Mouse (Mus musculus): ENCODE results near the gene Vmn1r19. TPM values are rescaled to one million over a fixed set of nuclear protein-coding genes. Genes with fewer than 3 reads are reported as not detected.
"Not testable (repeated sequence)": the region's sequence is repeated elsewhere in the genome, so short reads cannot be mapped to it uniquely, and the experiment has no call there.

Vmn1r19 gene
- not detected in 2 replicates for total RNA-seq (2012; rRNA removed)
- total RNA-seq (2014; rRNA removed): not detected in 2 replicates
- polyA plus RNA-seq (2012; ENCODE audit: insufficient read length, low read depth): not detected in 2 replicates

DNA sequence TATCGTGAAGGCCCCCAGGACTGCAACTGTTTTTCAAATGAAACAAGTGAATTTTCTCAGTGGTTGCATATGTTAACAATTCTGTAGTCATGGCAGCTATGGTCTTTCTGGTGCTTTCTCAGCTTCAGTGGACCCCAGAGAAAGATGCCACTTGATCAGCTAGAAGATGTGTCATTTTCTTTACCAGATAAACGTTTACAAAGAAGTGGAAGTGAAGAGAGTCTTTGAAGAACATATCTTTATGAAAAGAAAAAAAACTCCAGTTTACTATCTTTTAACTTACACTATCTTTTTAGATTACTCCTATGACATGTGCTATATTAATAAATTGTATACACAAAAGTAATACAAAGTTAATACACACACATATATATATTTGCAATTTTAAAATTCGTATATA lies at the start of gene Vmn1r19:
TSS of gene Vmn1r19 (plus strand) at position 301 of the 400 bp plus-strand sequence.
- dilution Hi-C loops (cut with MboI; ENCODE audit: extremely low pct_ligation_motif_present, extremely low pct_unique_long_range_greater_than_20kb, low sequenced_read_pairs); H3K27me3 ChIP-seq (replicated peaks); H3K4me3 ChIP-seq (replicated peaks in 1 of 3; ENCODE audit: low read depth in 2 of 3, low read length in 2 of 3, poor library complexity in 1 of 3); H3K79me2 ChIP-seq (replicated peaks; ENCODE audit: control insufficient read depth, extremely low read depth, insufficient read depth, poor library complexity, severe bottlenecking); H3K36me3 ChIP-seq (replicated peaks in 1 of 2; ENCODE audit: control insufficient read depth in 1 of 2, insufficient read depth in 1 of 2, low read length in 1 of 2); H3K4me1 ChIP-seq (ENCODE audit: control insufficient read depth in 1 of 2, insufficient read depth in 2 of 2); H3K4me2 ChIP-seq (ENCODE audit: insufficient read depth, low read depth, poor library complexity, severe bottlenecking); H3K9ac ChIP-seq (ENCODE audit: insufficient read depth, low read depth); H3K9me3 ChIP-seq (replicated peaks; ENCODE audit: low read length); DNase-seq (ENCODE audit: extremely low read depth); H3K27ac ChIP-seq (ENCODE audit: insufficient read depth, low read depth): not testable (repeated sequence)
- in situ Hi-C loops (cut with MboI; ENCODE audit: low pct_ligation_motif_present, low pct_unique_long_range_greater_than_20kb, low sequenced_read_pairs): loop anchor here (25.0 kb wide), 1 partner anchor 159 kb away; no protein-coding TSS in a partner anchor

DNA sequence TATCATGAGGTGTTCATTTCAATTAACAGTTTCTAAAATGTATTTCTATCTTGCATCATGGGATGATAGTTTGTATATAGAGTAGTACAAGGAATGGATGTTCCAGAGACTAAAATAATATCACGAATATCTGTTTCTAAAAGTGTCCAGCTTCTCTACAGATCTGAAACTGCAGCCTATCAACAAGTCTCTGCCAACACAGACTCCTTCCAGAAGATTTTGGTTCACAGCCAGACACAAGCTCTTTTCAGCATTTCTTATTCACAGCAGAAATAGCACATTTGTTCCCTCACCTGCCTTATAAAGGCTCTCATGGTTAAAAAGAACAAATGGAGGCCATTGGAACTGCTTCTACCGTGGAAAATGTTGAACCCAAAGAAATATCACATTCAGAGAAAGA lies 46.7 kb upstream of the Vmn1r19 start:
- Histone ChIP-seq H3K9me3 (replicated peaks; ENCODE audit: low read length) (no peaks in the 10 kb centered on the region), H3K4me3 (replicated peaks in 1 of 3; ENCODE audit: low read depth in 2 of 3, low read length in 2 of 3, poor library complexity in 1 of 3) (no peak overlapping the region), H3K4me2 (ENCODE audit: insufficient read depth, low read depth, poor library complexity, severe bottlenecking) (no peak overlapping the region), H3K4me1 (ENCODE audit: control insufficient read depth in 1 of 2, insufficient read depth in 2 of 2) (no peaks in the 10 kb centered on the region), H3K27me3 (replicated peaks) (no peaks in the 10 kb centered on the region), H3K36me3 (replicated peaks in 1 of 2; ENCODE audit: control insufficient read depth in 1 of 2, insufficient read depth in 1 of 2, low read length in 1 of 2) (no peaks in the 10 kb centered on the region), H3K79me2 (replicated peaks; ENCODE audit: control insufficient read depth, extremely low read depth, insufficient read depth, poor library complexity, severe bottlenecking) (no peaks in the 10 kb centered on the region), H3K9ac (ENCODE audit: insufficient read depth, low read depth) (no peak overlapping the region), H3K27ac (ENCODE audit: insufficient read depth, low read depth) (no peak overlapping the region)
- no peak for DNase-seq (ENCODE audit: extremely low read depth)
- dilution Hi-C loops (cut with MboI; ENCODE audit: extremely low pct_ligation_motif_present, extremely low pct_unique_long_range_greater_than_20kb, low sequenced_read_pairs) (no loop called here), in situ Hi-C loops (cut with MboI; ENCODE audit: low pct_ligation_motif_present, low pct_unique_long_range_greater_than_20kb, low sequenced_read_pairs) (no loop called here)
- no peak for TF ChIP-seq POLR2AphosphoS2 (IDR thresholded peaks at IDR 0.05; ENCODE audit: low read depth, low read length)

DNA sequence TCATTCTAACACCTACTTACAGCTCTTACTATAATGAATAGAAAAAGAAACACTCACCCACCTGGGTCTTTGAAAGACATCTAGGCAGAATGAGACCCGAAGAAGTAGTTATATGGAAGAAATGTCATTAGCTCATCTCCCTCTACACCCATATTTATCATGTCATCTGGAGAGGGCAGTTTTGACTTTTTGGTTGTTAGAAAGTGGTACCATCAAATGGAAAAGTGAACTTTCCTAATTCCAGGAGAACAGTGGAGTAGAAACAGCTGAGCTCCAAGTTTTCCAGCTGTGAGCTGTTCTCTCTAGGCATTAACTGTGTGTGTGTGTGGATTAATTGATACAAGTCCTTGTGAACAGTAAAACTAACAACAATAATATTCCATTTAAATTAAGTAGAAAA lies 40.0 kb upstream of the Vmn1r19 start, which contains the start of gene Vmn1r17:
TSS of gene Vmn1r17 (minus strand) at position 101 of the 400 bp plus-strand sequence.
- DNase-seq (ENCODE audit: extremely low read depth): no peak
- TF ChIP-seq ZKSCAN1 (IDR thresholded peaks at IDR 0.05; ENCODE audit: borderline replicate concordance, low read depth, low read length) (no peak), MXI1 (IDR thresholded peaks at IDR 0.05; ENCODE audit: low read depth, low read length) (no peak), JUND (conservative IDR thresholded peaks at IDR 0.05; ENCODE audit: low read depth, low read length) (no peak), EP300 (IDR thresholded peaks at IDR 0.05; ENCODE audit: low read length) (no peak), RCOR1 (conservative IDR thresholded peaks at IDR 0.05; ENCODE audit: low read depth, low read length) (no peak), ZC3H11A (IDR thresholded peaks at IDR 0.05; ENCODE audit: low read depth, low read length) (no peak), MAFK (IDR thresholded peaks at IDR 0.05; ENCODE audit: insufficient replicate concordance, low read length) (no peak), RAD21 (IDR thresholded peaks at IDR 0.05; ENCODE audit: low read depth, low read length) (no peak), CTCF (conservative IDR thresholded peaks at IDR 0.05 in 1 of 2, IDR thresholded peaks at IDR 0.05 in 1 of 2; ENCODE audit: low read depth in 2 of 2, low read length in 2 of 2) (no peak), POLR2A (IDR thresholded peaks at IDR 0.05; ENCODE audit: low read depth, low read length) (no peak), MAX (IDR thresholded peaks at IDR 0.05; ENCODE audit: low read length) (no peak), GABPA (IDR thresholded peaks at IDR 0.05; ENCODE audit: insufficient replicate concordance, low read depth, low read length) (no peak), ELF1 (IDR thresholded peaks at IDR 0.05; ENCODE audit: low read depth, low read length) (no peak), ZMIZ1 (IDR thresholded peaks at IDR 0.05; ENCODE audit: low read depth, low read length) (no peak), TCF12 (IDR thresholded peaks at IDR 0.05; ENCODE audit: low read depth, low read length) (no peak), POLR2AphosphoS2 (IDR thresholded peaks at IDR 0.05; ENCODE audit: low read depth, low read length) (no peak), JUN (IDR thresholded peaks at IDR 0.05; ENCODE audit: insufficient read depth, low read depth, low read length) (no peak), NELFE (IDR thresholded peaks at IDR 0.05; ENCODE audit: low read depth, low read length) (no peak), CHD1 (IDR thresholded peaks at IDR 0.05; ENCODE audit: low read depth, low read length) (no peak), IRF4 (IDR thresholded peaks at IDR 0.05; ENCODE audit: low read depth, low read length) (no peak)
- in situ Hi-C loops (cut with MboI; ENCODE audit: low pct_ligation_motif_present, low pct_unique_long_range_greater_than_20kb, low sequenced_read_pairs): no loop called here

DNA sequence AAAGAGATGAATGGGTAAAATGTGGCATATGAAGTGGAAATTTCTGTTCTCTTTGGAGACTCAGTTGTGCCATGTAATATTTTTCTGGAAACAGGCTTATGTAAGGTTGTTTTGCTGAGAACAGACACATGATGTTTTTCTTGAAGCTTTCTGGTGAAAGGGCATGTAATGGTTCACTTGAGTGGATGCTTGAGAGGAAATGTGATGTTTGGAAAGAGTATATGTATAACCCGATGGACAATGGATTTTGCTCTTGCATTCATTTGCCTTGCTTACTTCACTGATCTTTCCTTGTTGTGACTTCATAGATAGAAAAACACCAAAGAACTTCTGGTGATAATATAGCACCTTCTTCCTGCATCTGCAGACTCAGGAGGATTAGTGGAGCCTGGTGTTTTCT lies 37.7 kb upstream of the Vmn1r19 start:
- H3K36me3 ChIP-seq (replicated peaks in 1 of 2; ENCODE audit: control insufficient read depth in 1 of 2, insufficient read depth in 1 of 2, low read length in 1 of 2); H3K4me2 ChIP-seq (ENCODE audit: insufficient read depth, low read depth, poor library complexity, severe bottlenecking); dilution Hi-C loops (cut with MboI; ENCODE audit: extremely low pct_ligation_motif_present, extremely low pct_unique_long_range_greater_than_20kb, low sequenced_read_pairs); H3K9me3 ChIP-seq (replicated peaks; ENCODE audit: low read length); H3K27ac ChIP-seq (ENCODE audit: insufficient read depth, low read depth); in situ Hi-C loops (cut with MboI; ENCODE audit: low pct_ligation_motif_present, low pct_unique_long_range_greater_than_20kb, low sequenced_read_pairs); DNase-seq (ENCODE audit: extremely low read depth); H3K79me2 ChIP-seq (replicated peaks; ENCODE audit: control insufficient read depth, extremely low read depth, insufficient read depth, poor library complexity, severe bottlenecking); H3K4me3 ChIP-seq (replicated peaks in 1 of 3; ENCODE audit: low read depth in 2 of 3, low read length in 2 of 3, poor library complexity in 1 of 3); H3K27me3 ChIP-seq (replicated peaks); H3K4me1 ChIP-seq (ENCODE audit: control insufficient read depth in 1 of 2, insufficient read depth in 2 of 2); H3K9ac ChIP-seq (ENCODE audit: insufficient read depth, low read depth): not testable (repeated sequence)

More for the DNA sequence above, 40.0 kb upstream of the Vmn1r19 start, which contains the start of gene Vmn1r17:
- dilution Hi-C loops (cut with MboI; ENCODE audit: extremely low pct_ligation_motif_present, extremely low pct_unique_long_range_greater_than_20kb, low sequenced_read_pairs): no loop called here
- Histone ChIP-seq H3K4me1 (ENCODE audit: control insufficient read depth in 1 of 2, insufficient read depth in 2 of 2) (no peaks in the 10 kb centered on the region), H3K79me2 (replicated peaks; ENCODE audit: control insufficient read depth, extremely low read depth, insufficient read depth, poor library complexity, severe bottlenecking) (no peaks in the 10 kb centered on the region), H3K4me3 (replicated peaks in 1 of 3; ENCODE audit: low read depth in 2 of 3, low read length in 2 of 3, poor library complexity in 1 of 3) (no peak within 1 kb of the TSS), H3K27ac (ENCODE audit: insufficient read depth, low read depth) (no peak within 1 kb of the TSS), H3K27me3 (replicated peaks) (no peaks in the 10 kb centered on the region), H3K4me2 (ENCODE audit: insufficient read depth, low read depth, poor library complexity, severe bottlenecking) (no peak within 1 kb of the TSS), H3K9ac (ENCODE audit: insufficient read depth, low read depth) (no peak within 1 kb of the TSS), H3K36me3 (replicated peaks in 1 of 2; ENCODE audit: control insufficient read depth in 1 of 2, insufficient read depth in 1 of 2, low read length in 1 of 2) (no peaks in the 10 kb centered on the region), H3K9me3 (replicated peaks; ENCODE audit: low read length) (no peaks in the 10 kb centered on the region)

Data from CH12.LX (cell line).